Mouse (Mus musculus) neural tube, embryonic 14.5 days (tissue): Measurements from ENCODE around the gene Vps18. TPM values are rescaled to one million over a fixed set of nuclear protein-coding genes. Genes with fewer than 3 reads are reported as not detected.
A peak's percentile ranks its signal among the peaks of the same experiment; 100 is the strongest.

ENCODE experiments used
- ATAC-seq: fragments of 200-750 bp; cut with Nextera tagmentation; 2 replicates; pipeline ENCODE4 v1.8.0; 2017; ENCODE audit warnings: low read depth, mild to moderate bottlenecking, moderate TSS enrichment, moderate library complexity
- H3K27ac ChIP-seq: fragments of 300-500 bp; sonication (generic); 2 replicates; pipeline ENCODE4 v1.5.1; 2014; ENCODE audit warnings: low read depth, mild to moderate bottlenecking, control low read depth, low read length, moderate library complexity, mixed read lengths
- H3K27me3 ChIP-seq: fragments of 300-500 bp; sonication (generic); 2 replicates; pipeline ENCODE4 v1.6.1; 2014; ENCODE audit warnings: low read length; ENCODE audit not compliant: control insufficient read depth, insufficient read depth
- H3K36me3 ChIP-seq: fragments of 300-500 bp; sonication (generic); 2 replicates; pipeline ENCODE4 v1.6.1; 2014; ENCODE audit warnings: low read length, mixed read lengths; ENCODE audit not compliant: control insufficient read depth, insufficient read depth
- H3K4me1 ChIP-seq: fragments of 300-500 bp; sonication (generic); 2 replicates; pipeline ENCODE4 v1.6.1; 2014; ENCODE audit warnings: low read length; ENCODE audit not compliant: control insufficient read depth, insufficient read depth
- H3K4me2 ChIP-seq: fragments of 300-500 bp; sonication (generic); 2 replicates; pipeline ENCODE4 v1.6.1; 2014; ENCODE audit warnings: mild to moderate bottlenecking, low read depth, low read length, control low read depth
- H3K4me3 ChIP-seq: fragments of 300-500 bp; sonication (generic); 2 replicates; pipeline ENCODE4 v1.5.1; 2014; ENCODE audit warnings: low read depth, low read length, control low read depth, mixed read lengths
- H3K9ac ChIP-seq: fragments of 300-500 bp; sonication (generic); replicated peaks from 2 replicates; pipeline ENCODE4 v1.6.1; 2014; ENCODE audit warnings: low read depth, mild to moderate bottlenecking, control low read depth, low read length, mixed read lengths
- H3K9me3 ChIP-seq: fragments of 300-500 bp; sonication (generic); 2 replicates; pipeline ENCODE4 v1.6.1; 2016; ENCODE audit warnings: low read length; ENCODE audit not compliant: control insufficient read depth
- WGBS: fragments of 180-500 bp; shearing (Covaris S2); extraction: QIAGEN DNeasy Blood & Tissue Kit; methylation state at CpG from one replicate; pipeline ENCODE4 v1.1.7; 2014; 5-methylcytosine and 5-hydroxymethylcytosine counted together
- polyA plus RNA-seq: library from polyadenylated mRNA; unstranded; fragments of >200 nt; fragmentation: Nextera tagmentation; extraction: Ambion mirVana; gene quantifications from 2 replicates; pipeline ENCODE4 v1.2.1, GENCODE M21; 2014

Gene Vps18
- polyA plus RNA-seq, 1 experiment from 2014 or later = 14.8 TPM

GRCm38 (mm10) chr2:119329123-119329817 lies 40.7 kb downstream of the Vps18 start:
- WGBS = 40% methylated on average over 3 of the region's 3 CpGs
- Histone ChIP-seq H3K4me2 (no peak overlapping the region), H3K27ac (no peak overlapping the region), H3K4me3 (no peak overlapping the region), H3K9me3 (no peaks in the 10 kb centered on the region), H3K4me1 (peaks cover 31% of the 10 kb centered on the region), H3K36me3 (no peaks in the 10 kb centered on the region), H3K27me3 (peaks cover 54% of the 10 kb centered on the region), H3K9ac (no peak overlapping the region)
- peak; percentile 35 for ATAC-seq

GRCm38 (mm10) chr2:119330795-119331194 lies 42.3 kb downstream of the Vps18 start:
- peaks cover 44% of the 10 kb centered on the region for H3K27me3 ChIP-seq
- H3K27ac ChIP-seq = no peak overlapping the region
- no peaks in the 10 kb centered on the region for H3K9me3 ChIP-seq
- no peak overlapping the region for H3K9ac ChIP-seq
- H3K36me3 ChIP-seq = no peaks in the 10 kb centered on the region
- H3K4me2 ChIP-seq = no peak overlapping the region
- peaks cover 20% of the 10 kb centered on the region; the same call in 1 of the 2 replicates for H3K4me1 ChIP-seq
- WGBS = 94% methylated on average over 8 of the region's 8 CpGs
- ATAC-seq = no peak
- no peak overlapping the region for H3K4me3 ChIP-seq

- Histone ChIP-seq H3K4me1 (peaks cover 9% of the 10 kb centered on the region; the same call in 1 of the 2 replicates), H3K9ac (no peak overlapping the region), H3K36me3 (no peaks in the 10 kb centered on the region), H3K4me3 (no peak overlapping the region), H3K9me3 (no peaks in the 10 kb centered on the region), H3K27me3 (peaks cover 35% of the 10 kb centered on the region), H3K4me2 (no peak overlapping the region), H3K27ac (no peak overlapping the region)
- 66% methylated on average over 24 of the region's 24 CpGs for WGBS
- no peak for ATAC-seq
Measured at GRCm38 (mm10) chr2:119332177-119332661, 43.7 kb downstream of the Vps18 start.

- Histone ChIP-seq H3K36me3 (no peaks in the 10 kb centered on the region), H3K4me1 (0 out of 2 replicates have a peak, but pooled peaks cover 5% of the 10 kb centered on the region), H3K9me3 (no peaks in the 10 kb centered on the region), H3K27ac (no peak overlapping the region), H3K4me2 (no peak overlapping the region), H3K27me3 (peaks cover 19% of the 10 kb centered on the region), H3K9ac (no peak overlapping the region), H3K4me3 (no peak overlapping the region)
- ATAC-seq = no peak
- 54% methylated on average over 1 of the region's 1 CpGs for WGBS
Measured at GRCm38 (mm10) chr2:119334135-119334534, 45.6 kb downstream of the Vps18 start.

GRCm38 (mm10) chr2:119334964-119335525 lies 46.5 kb downstream of the Vps18 start:
- no peak overlapping the region for H3K4me3 ChIP-seq
- H3K27ac ChIP-seq = no peak overlapping the region
- no peak overlapping the region for H3K4me2 ChIP-seq
- no peaks in the 10 kb centered on the region for H3K9me3 ChIP-seq
- no peak for ATAC-seq
- no peaks in the 10 kb centered on the region for H3K36me3 ChIP-seq
- peaks cover 16% of the 10 kb centered on the region for H3K27me3 ChIP-seq
- no peak overlapping the region for H3K9ac ChIP-seq
- H3K4me1 ChIP-seq = 0 out of 2 replicates have a peak, but pooled peaks cover 4% of the 10 kb centered on the region
- WGBS = 76% methylated on average over 7 of the region's 7 CpGs

- Histone ChIP-seq H3K27ac (no peak overlapping the region), H3K4me2 (no peak overlapping the region), H3K9me3 (no peaks in the 10 kb centered on the region), H3K36me3 (no peaks in the 10 kb centered on the region), H3K4me3 (no peak overlapping the region), H3K27me3 (peaks cover 16% of the 10 kb centered on the region), H3K4me1 (0 out of 2 replicates have a peak, but pooled peaks cover 4% of the 10 kb centered on the region), H3K9ac (no peak overlapping the region)
- 83% methylated on average over 1 of the region's 1 CpGs for WGBS
- ATAC-seq = no peak
Measured at GRCm38 (mm10) chr2:119335535-119335934, 47.0 kb downstream of the Vps18 start.

- H3K4me2 ChIP-seq = no peak overlapping the region
- no peak overlapping the region for H3K4me3 ChIP-seq
- no peak overlapping the region for H3K9ac ChIP-seq
- 0 out of 2 replicates have a peak, but pooled peaks cover 4% of the 10 kb centered on the region for H3K4me1 ChIP-seq
- no peak overlapping the region for H3K27ac ChIP-seq
- H3K9me3 ChIP-seq = no peaks in the 10 kb centered on the region
- H3K36me3 ChIP-seq = no peaks in the 10 kb centered on the region
- no peak for ATAC-seq
- WGBS = 78% methylated on average over 2 of the region's 2 CpGs
- H3K27me3 ChIP-seq = peaks cover 12% of the 10 kb centered on the region; the same call in 1 of the 2 replicates
Measured at GRCm38 (mm10) chr2:119336002-119336401, 47.5 kb downstream of the Vps18 start.

- 73% methylated on average over 10 of the region's 10 CpGs for WGBS
- H3K9ac ChIP-seq = no peak overlapping the region
- ATAC-seq = no peak
- 0 out of 2 replicates have a peak, but pooled peaks cover 4% of the 10 kb centered on the region for H3K4me1 ChIP-seq
- no peak overlapping the region for H3K4me3 ChIP-seq
- H3K27me3 ChIP-seq = 0 out of 2 replicates have a peak, but pooled peaks cover 7% of the 10 kb centered on the region
- H3K4me2 ChIP-seq = no peak overlapping the region
- H3K27ac ChIP-seq = no peak overlapping the region
- no peaks in the 10 kb centered on the region for H3K9me3 ChIP-seq
- H3K36me3 ChIP-seq = no peaks in the 10 kb centered on the region
Measured at GRCm38 (mm10) chr2:119336470-119336869, 47.9 kb downstream of the Vps18 start.
